22 mouse cellular contexts compared by ENCODE assay signal in genomic region chr3:129504928-129505327, GRCm38 (mm10). TPM values are rescaled to one million over a fixed set of nuclear protein-coding genes. Genes with fewer than 3 reads are reported as not detected.
A peak's percentile ranks its signal among the peaks of the same experiment; 100 is the strongest.
DNase-seq lines count a peak whose midpoint lies in the region; ATAC-seq lines count a peak whose summit lies in the region.
"Had no signal": no experiment of that assay in that cellular context is flagged by ENCODE, and none has a peak within 500 bp of the region (broad histone marks: within the 10 kb centered on the region; RNA-seq: fewer than 3 reads in every experiment).

No protein-coding gene starts in this region.

- H3K4me2 ChIP-seq in kidney, embryonic 16.5 days (replicated peaks; ENCODE audit: low read depth, low read length): no peak overlapping the region
- no peak overlapping the region for H3K4me2 ChIP-seq in intestine, embryonic 16.5 days (ENCODE audit: low read depth, low read length)
- H3K4me2 ChIP-seq: embryonic facial prominence, embryonic 15.5 days; heart, embryonic 11.5 days; heart, embryonic 15.5 days had no signal

- DNase-seq in kidney, adult 11 months: peak; percentile 23
- no peak for DNase-seq in kidney, postnatal 4 days
- DNase-seq in kidney, postnatal 14 days: peak; percentile 12
- DNase-seq in spleen, postnatal 10 days (ENCODE audit: low spot score in 2 of 2): no peak
- DNase-seq in gastrocnemius, postnatal 36 days: no peak
- DNase-seq: adrenal gland, postnatal 10 days; cerebellum, adult 11 months; cerebellum, adult 8-10 months; cerebellum, postnatal 14 days; embryo, embryonic 11 days; gastrocnemius, adult 2 months; gastrocnemius, postnatal 25 days; heart, adult 18-20 months; heart, postnatal 14 days had no signal

- H3K9me3 ChIP-seq in kidney, embryonic 16.5 days (ENCODE audit: low read length): no peaks in the 10 kb centered on the region
- no peaks in the 10 kb centered on the region for H3K9me3 ChIP-seq in intestine, embryonic 16.5 days (ENCODE audit: control insufficient read depth, low read length)
- H3K9me3 ChIP-seq: embryonic facial prominence, embryonic 15.5 days; forebrain, embryonic 10.5 days; heart, embryonic 15.5 days had no signal

- no peak for ATAC-seq in kidney, embryonic 16.5 days (ENCODE audit: low FRiP score, low TSS enrichment)
- ATAC-seq in intestine, embryonic 16.5 days: peak; percentile 96
- ATAC-seq: forebrain, embryonic 14.5 days had no signal

- no peaks in the 10 kb centered on the region for H3K27me3 ChIP-seq in kidney, embryonic 16.5 days (ENCODE audit: insufficient read depth, low read length)
- no peaks in the 10 kb centered on the region for H3K27me3 ChIP-seq in intestine, embryonic 16.5 days (replicated peaks; ENCODE audit: control insufficient read depth, insufficient read depth, low read length)
- H3K27me3 ChIP-seq: embryonic facial prominence, embryonic 15.5 days; heart, embryonic 15.5 days had no signal

- 59% methylated on average over 6 of the region's 6 CpGs for whole genome bisulfite sequencing in kidney, embryonic 16.5 days
- 47% methylated on average over 6 of the region's 6 CpGs for WGBS in intestine, embryonic 16.5 days

- H3K27ac ChIP-seq in kidney, embryonic 16.5 days (ENCODE audit: low read length): no peak overlapping the region
- H3K27ac ChIP-seq in intestine, embryonic 16.5 days (ENCODE audit: low read length): peak overlapping the region; percentile 68
- H3K27ac ChIP-seq: embryonic facial prominence, embryonic 15.5 days; forebrain, embryonic 10.5 days; gastrocnemius, adult 2 months; heart, embryonic 15.5 days had no signal

- H3K4me3 ChIP-seq in kidney, embryonic 16.5 days (ENCODE audit: low read length): no peak overlapping the region
- no peak overlapping the region for H3K4me3 ChIP-seq in intestine, embryonic 16.5 days (ENCODE audit: low read length)
- H3K4me3 ChIP-seq: embryonic facial prominence, embryonic 15.5 days; erythroblast, embryonic 14.5 days; forebrain, embryonic 10.5 days; gastrocnemius, adult 2 months; heart, embryonic 15.5 days had no signal

- no peaks in the 10 kb centered on the region for H3K36me3 ChIP-seq in kidney, embryonic 16.5 days (ENCODE audit: insufficient read depth, low read length)
- H3K36me3 ChIP-seq in intestine, embryonic 16.5 days (ENCODE audit: control insufficient read depth, insufficient read depth, low read length): no peaks in the 10 kb centered on the region
- H3K36me3 ChIP-seq: embryonic facial prominence, embryonic 15.5 days; forebrain, embryonic 10.5 days; heart, embryonic 15.5 days had no signal

- H3K4me1 ChIP-seq in kidney, embryonic 16.5 days (ENCODE audit: insufficient read depth, low read length): peaks cover 8% of the 10 kb centered on the region; the same call in 1 of the 2 replicates
- H3K4me1 ChIP-seq in intestine, embryonic 16.5 days (ENCODE audit: control insufficient read depth, insufficient read depth, low read length): no peaks in the 10 kb centered on the region
- H3K4me1 ChIP-seq: embryonic facial prominence, embryonic 15.5 days; forebrain, embryonic 10.5 days; heart, embryonic 15.5 days had no signal

- intact Hi-C loops in gastrocnemius, postnatal 36 days (cut with DNase I): no loop called here

- H3K9ac ChIP-seq in kidney, embryonic 16.5 days (replicated peaks; ENCODE audit: low read length): no peak overlapping the region
- H3K9ac ChIP-seq in intestine, embryonic 16.5 days (ENCODE audit: low read depth, low read length): no peak overlapping the region
- H3K9ac ChIP-seq: embryonic facial prominence, embryonic 15.5 days; heart, embryonic 15.5 days had no signal

RNA-seq across cellular contexts. Expression of gene Elovl6, which starts 27.2 kb away (rescaled TPM):
- 40.5 and 54.9 TPM in 2 replicates for polyA plus RNA-seq in kidney, embryonic 16.5 days (2015; fragmentation: Nextera tagmentation; extraction: Ambion mirVana)
- 51.4 and 51.7 TPM in 2 replicates for polyA plus RNA-seq in intestine, embryonic 16.5 days (2015; fragmentation: Nextera tagmentation; extraction: Ambion mirVana)
- total RNA-seq in gastrocnemius, postnatal 36 days (2021): under 1 TPM; 0.56 to 0.79 TPM

Comparison
In these comparisons a context has a peak if more than half of its experiments do, and no peak if none do; other contexts are left out.
1. DNase-seq: peak in kidney, adult 11 months (single experiment) and kidney, postnatal 14 days (single experiment); none in kidney, postnatal 4 days (0 of 2), spleen, postnatal 10 days (0 of 2) and gastrocnemius, postnatal 36 days (0 of 2).